Mouse (Mus musculus) B cell, adult (primary cell): ENCODE data around the gene Klra1. TPM values are rescaled to one million over a fixed set of nuclear protein-coding genes. Genes with fewer than 3 reads are reported as not detected.

Source experiments
- total RNA-seq: library from RNA; stranded (reverse); gene quantifications from 4 replicates; pipeline ENCODE4 v1.2.4, GENCODE M21; 2023; ENCODE audit not compliant: inconsistent age

The Klra1 gene
- 0.54 to 2.3 TPM (median 1.3 TPM) in 4 replicates for total RNA-seq

GRCm38 (mm10) chr6:130386750-130387149 is at the start of gene Klra1:
Klra1 (minus strand) TSS chr6:130386874.

DNA sequence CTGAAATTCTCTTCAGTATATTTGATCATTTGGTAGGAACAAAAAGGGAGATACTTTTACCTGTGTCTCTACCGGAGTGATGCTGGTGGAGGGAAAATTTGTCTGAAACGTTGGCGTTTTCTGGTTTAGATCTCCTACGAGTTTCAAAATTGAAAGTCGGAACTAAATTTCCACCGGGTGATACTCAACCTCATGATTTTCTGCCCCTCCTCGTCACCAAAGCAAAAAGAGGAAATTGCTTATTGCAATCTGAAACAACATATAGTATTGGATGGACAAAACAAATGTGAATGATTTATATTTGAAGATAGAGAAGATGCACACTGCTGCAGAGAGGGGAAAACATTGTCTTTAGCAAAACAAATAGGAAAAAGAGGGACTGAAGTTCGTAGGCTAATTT is 49.3 kb downstream of the Klra1 start, which contains the start of gene Klra3:
Gene Klra3 (minus strand): TSS at position 164 of the 400 bp plus-strand sequence.

Other genes starting within 250 kb of the Klra1 start
- gene Klra9, start 193.8 kb downstream of the Klra1 start, total RNA-seq, result not detected in 4 replicates
- gene Klra7, start 153.6 kb downstream of the Klra1 start, total RNA-seq, result 1.1 TPM in 1 of 4 replicates, not detected in the others
- gene Klra10, start 104.9 kb downstream of the Klra1 start, total RNA-seq, result not detected in 4 replicates
- 0.72 to 1.2 TPM (median 0.96 TPM) in 3 of 4 replicates, not detected in the other for gene Klra3, start 49.3 kb downstream of the Klra1 start, total RNA-seq